Mouse (Mus musculus) lung, adult 2 months (tissue): ENCODE data around the gene Acyp2.
A peak's percentile ranks its signal among the peaks of the same experiment; 100 is the strongest.

Source experiments
- CTCF ChIP-seq: fragments of 200-500 bp; IDR thresholded peaks from 2 replicates; pipeline ENCODE4 v1.5.1; 2011; ENCODE audit warnings: mild to moderate bottlenecking, low read length, control low read depth; ENCODE audit not compliant: insufficient read depth
- POLR2A ChIP-seq: fragments of 200-500 bp; IDR thresholded peaks from 2 replicates; pipeline ENCODE4 v1.6.1; 2011; ENCODE audit warnings: low read depth, mild to moderate bottlenecking, control low read depth, low read length, borderline replicate concordance; ENCODE audit errors: extremely low read depth

DNA sequence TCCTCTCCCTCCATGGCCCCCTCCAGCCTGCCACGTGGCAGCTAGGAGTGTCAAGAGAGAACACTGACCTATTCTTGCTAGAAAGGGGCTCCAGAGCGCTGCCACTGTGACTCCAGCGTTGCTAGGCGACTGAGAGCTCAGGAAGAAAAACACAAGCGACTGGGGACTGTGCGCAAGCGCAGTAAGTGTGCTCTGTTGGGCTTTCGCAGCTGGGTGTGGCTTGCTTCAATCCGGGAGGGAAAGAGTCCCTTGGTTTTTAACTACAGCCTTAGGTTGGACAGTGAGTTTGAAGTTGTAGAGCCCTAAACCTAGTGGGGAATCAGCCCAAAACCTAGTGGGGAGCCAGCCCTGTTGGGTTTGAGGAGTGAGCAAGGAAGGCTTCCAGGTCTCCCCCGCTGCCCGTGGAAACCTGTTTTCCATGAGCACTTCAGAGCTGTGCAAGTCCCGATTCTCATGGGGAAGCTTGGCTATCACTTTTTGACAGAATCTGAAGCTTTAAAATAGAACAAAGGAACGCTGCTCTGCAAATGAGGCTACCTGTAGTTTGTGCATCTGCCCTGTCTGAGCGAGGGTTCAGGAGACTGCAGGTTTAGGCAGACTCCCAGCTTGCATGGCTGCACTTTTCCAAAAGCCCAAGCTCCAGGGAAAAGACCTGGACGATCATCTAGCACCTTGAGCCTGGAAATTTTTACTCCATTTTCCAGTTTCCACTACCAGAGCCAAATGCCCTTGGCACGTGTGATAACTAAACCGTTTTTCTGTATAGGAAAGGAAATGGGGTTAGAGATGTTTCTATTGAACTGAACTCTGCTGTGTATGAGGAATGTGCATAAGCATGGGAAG lies 177.4 kb downstream of the Acyp2 start, which contains the start of gene 4930505A04Rik:
- TF ChIP-seq CTCF = no peak
- peak; percentile 71; the same call in 1 of the 2 replicates for TF ChIP-seq POLR2A
